Mouse (Mus musculus): ENCODE data around the gene Btn1a1.

Gene Btn1a1

GRCm38 (mm10) chr13:23475658-23476057 lies 10.0 kb upstream of the Btn1a1 start:
- peak; percentile 89 to 93 for DNase-seq

GRCm38 (mm10) chr13:23466911-23467310 lies 1.2 kb upstream of the Btn1a1 start:
- peak; percentile 71 to 73 for DNase-seq

DNA sequence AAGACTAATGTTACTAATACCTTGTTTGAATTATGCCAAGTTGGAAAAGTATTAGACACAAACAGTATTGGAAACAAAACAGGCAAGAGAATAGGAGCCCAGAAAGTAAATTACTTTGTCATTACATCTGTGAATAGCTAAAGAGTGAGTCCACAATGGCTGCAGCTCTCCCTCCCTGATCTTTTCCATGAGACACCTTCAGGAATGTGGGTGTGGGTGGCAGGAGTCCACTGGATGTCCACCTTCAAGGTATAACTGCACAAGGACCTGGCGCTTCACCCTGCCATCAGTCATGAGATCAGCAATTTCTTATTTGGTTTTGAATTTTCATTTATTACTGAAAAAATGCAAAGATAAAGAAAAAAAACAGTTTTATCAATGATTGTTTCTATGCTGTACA lies 605 bp upstream of the Btn1a1 start:
- DNase-seq = no peak

DNA sequence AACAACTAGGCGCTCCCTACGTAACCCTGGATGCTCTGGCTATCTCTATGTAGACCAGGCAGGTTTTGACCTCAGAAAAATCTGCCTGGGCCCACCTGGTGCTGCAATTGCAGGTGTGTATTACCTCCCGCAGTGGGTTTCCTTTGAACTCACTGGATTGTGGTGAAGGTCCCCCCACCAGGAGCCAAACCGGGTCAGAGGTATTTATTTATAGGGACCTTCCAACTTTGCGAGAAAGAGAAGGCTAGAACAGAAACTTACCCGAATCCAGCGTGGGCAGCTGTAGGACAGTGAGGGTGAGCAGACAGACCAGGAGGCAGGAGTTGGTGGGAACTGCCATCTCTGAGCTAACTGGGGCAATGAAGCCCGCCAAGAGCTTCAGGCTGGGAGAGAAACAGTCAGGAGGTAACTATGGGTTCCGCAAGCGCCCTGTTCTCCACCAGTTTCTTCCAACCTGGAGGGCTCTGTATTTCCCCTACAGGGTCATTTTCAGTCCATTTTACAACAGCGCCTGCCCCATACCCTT lies 797 bp downstream of the Btn1a1 start:
- DNase-seq = peak in 1 of 2 experiments; percentile 25

- peak; percentile 74 for DNase-seq
Measured at GRCm38 (mm10) chr13:23464224-23464637, 1.5 kb downstream of the Btn1a1 start.

GRCm38 (mm10) chr13:23463381-23464223 lies 2.1 kb downstream of the Btn1a1 start:
- DNase-seq = peak; percentile 86 to 88

- no peak for DNase-seq
Measured at GRCm38 (mm10) chr13:23462669-23463068, 3.0 kb downstream of the Btn1a1 start.

GRCm38 (mm10) chr13:23462063-23462462 lies 3.6 kb downstream of the Btn1a1 start:
- no peak for DNase-seq

DNA sequence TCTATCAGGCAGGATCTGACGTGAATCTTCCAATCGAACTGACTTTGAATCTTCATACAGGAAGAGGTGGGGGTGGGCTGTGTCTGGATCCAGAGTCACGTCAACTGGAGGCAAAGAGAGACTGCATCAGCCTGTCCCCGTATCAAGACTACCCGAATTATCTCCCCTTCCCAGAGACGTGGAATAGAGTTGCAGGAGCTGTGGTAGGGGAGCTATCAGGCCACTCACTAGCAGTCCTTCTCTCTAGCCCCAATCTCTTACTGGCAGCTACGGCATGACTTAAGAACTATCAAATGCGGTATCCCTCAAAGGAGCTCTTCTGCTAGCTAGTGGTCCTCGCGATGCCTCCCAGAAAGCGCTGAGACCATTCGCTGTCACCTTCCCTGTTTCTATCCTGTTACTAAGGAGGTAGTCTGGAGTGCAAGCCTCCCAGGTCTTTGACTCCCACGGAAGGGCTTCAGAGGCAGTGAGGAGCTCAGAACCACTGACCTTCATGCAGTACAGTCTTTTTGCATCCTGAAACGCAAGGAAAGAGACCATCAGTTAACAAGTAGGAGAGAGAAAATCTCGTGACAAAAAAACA lies 6.3 kb downstream of the Btn1a1 start:
- no peak for DNase-seq

DNA sequence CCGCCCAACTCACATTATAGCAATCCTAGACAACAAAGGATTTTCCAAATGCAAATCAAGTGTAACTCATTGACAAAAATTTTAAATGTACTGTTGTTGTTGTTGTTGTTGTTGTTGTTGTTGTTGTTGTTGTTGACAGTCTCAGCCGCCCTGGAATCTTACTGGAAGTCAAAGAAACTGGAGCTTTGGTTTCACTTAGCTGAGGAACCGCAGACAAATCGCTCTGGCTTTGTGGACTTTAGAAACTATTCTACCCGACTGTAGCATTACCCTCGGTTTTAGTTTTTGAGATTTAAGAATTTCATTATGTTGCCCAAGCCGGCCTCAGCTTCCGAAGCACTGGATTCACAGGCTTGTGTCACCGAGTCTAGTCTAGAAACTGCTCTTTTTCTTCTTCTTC lies 11.8 kb downstream of the Btn1a1 start:
- DNase-seq = no peak

GRCm38 (mm10) chr13:23453362-23453862 lies 12.3 kb downstream of the Btn1a1 start:
- DNase-seq = peak; percentile 81 to 86

DNA sequence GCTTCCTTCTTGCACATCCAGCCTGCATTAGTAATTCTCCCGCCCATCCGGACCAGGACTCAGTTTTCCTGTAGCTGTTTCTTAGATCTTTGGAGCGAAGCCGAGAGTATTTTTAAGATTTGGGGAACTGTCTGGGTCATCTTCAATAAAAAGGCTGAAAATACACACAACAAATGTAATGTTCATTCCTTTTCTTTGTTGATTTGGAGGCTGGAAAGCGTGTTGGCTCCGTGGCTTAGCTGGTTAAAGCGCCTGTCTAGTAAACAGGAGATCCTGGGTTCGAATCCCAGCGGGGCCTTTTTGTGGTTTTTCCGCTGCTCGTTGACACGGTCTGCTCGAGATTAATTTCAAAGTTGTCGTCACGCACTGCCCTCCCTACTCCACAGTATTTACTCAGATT lies 15.3 kb downstream of the Btn1a1 start:
- peak; percentile 92 for DNase-seq

DNA sequence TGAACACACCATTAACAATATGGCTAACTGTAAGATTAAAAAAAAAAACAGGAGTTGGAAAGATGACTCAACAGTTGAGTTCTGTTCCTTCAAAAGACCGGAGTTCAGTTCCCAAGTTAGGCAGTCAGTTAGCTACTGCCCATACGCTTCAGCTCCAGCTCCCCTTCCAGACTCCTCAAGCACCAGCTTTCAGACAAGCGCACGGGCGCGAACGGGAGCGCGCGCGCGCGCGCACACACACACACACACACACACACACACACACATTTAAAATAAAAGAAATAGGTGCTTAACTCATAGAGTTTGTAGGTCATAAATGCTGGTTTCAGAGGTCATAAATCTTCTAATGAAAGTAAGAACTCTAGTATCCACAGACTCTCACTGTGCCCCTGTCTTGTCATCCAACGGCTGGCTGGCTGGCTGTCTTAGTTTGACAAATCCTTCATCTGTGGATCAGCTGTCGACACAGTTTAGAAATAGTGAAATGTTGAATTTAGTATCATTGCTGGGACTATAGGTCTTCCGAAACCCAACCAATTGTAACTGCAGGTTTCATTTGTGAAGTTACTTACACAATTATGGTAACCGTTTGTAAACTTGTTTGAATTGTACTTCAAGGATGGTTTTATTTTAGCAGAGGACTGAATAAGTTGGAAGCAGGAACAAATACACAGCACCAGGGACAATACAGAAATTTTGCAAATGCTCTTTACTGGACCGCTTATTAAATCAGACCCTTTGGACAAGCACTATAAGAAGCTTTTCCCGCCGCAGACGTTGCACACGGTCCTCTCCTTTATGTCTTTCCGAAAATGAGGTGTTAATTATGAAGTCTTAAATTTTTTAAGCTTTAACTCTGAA lies 16.2 kb downstream of the Btn1a1 start:
- DNase-seq = peak; percentile 79 to 82

DNA sequence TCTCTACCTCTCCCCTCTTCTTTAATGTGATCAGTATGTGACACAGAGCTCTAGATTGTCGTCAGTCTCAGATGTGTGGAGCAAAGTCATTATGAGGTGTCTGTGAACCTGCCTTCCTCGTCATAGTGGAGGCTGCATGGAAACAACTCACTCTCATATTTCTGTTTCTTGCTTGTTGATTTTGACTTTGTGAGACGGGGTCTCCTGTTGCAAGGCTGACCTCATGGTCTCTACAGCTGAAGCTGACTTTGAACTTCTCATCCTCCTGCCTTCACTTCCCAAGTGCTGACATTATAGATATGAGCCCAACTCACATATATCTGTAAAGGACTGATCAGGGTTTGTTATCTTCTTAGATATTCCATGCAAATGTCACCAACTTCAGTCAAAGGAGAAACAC lies 16.9 kb downstream of the Btn1a1 start:
- no peak for DNase-seq

- DNase-seq = peak; percentile 91 to 94
Measured at GRCm38 (mm10) chr13:23446498-23446952, 19.2 kb downstream of the Btn1a1 start.

DNA sequence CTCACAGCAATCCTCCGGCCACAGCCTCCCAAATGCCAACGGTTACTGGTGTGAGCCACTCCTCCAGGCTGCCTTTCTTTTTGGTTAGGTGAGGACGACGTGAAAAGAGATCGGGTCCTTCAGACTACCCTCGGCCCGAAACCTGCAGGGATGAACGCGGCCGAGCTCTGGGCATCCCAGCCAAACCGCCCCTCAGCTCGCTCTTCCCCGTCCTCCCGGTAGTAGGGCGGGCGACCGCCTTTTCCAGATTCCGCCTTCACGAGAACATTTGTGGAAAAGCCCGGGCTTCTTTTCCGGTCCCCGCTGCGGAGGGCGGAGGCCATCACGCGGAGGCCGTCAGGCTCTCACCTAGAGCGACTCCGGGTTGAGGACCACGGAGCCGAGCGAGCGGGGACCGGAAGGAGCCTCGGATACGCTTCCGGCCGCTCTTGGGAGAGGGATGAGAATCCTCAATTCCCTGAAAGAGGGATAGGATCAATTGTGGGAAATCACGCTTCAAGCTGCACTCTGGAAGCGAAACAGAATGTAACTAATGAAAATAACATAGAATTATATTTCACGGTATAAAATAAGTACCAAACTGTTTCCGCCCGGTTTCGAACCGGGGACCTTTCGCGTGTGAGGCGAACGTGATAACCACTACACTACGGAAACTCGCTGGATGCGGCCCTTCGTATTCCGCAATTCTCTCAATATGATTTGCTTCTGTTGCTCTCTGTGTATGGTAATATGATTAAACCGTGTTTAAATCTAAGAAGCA lies 20.0 kb downstream of the Btn1a1 start:
- peak; percentile 94 to 97 for DNase-seq

DNA sequence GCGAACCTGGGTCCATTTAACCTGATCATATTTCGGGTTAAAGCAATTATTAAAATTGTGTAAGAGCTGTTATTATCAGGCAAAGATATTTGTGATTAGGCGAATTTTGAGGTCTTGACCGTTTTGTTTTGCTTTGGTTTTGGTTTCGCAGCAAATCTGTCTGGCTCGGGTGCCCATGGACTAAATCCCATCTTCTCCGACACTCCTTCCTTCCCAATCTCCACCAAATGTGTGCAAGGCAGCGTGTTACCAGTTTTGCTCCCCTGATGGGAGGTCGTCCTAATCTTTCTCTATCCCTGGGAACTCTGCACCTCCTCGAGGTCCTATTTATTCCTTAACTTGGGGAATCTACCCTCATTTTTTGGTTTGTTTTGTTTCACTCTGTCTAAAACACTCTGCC lies 20.5 kb downstream of the Btn1a1 start:
- no peak for DNase-seq

DNA sequence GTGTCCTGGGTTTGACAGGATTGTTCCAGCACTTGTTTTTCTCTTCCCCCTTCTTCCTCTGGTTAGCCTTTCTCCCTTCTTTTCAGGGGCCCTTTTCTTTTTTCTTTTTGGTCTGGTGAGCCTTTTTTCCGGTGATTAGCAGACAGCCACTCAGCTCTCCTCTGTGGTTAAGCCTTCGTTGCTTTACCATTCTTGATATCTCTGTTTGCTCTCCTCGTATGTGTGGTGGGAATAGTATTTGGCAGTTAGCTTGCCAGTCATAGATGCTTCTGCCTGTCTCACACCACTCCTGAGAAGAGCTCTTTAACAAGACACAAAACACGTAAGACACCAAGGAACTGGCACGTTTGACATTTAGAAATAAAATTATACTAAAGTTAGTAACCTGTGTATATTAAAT lies 21.2 kb downstream of the Btn1a1 start:
- DNase-seq = no peak

- no peak for DNase-seq
Measured at GRCm38 (mm10) chr13:23439901-23440300, 25.8 kb downstream of the Btn1a1 start.

GRCm38 (mm10) chr13:23438521-23438920 lies 27.2 kb downstream of the Btn1a1 start:
- peak; percentile 76 to 85 for DNase-seq

DNA sequence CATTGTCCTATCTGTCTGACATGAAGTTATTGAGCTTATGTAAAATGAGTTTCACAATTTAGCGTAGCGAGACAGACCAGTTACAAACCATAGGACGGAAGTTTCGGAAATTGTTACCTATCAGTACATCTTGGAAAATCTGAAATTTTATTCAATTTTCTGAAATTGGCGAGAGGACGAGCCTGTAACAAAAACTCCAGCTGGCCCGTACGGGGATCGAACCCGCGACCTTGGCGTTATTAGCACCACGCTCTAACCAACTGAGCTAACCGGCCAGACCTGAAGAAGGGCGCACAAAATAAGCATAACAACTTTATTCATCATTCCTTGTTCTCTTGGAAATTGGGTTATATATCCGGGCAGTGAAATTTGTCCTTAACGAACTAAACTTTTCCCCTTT lies 27.8 kb downstream of the Btn1a1 start:
- peak; percentile 93 to 96 for DNase-seq

Measured in cerebellum, postnatal 10 days (tissue).